Mouse (Mus musculus) T-helper 17 cell (primary cell): Measurements from ENCODE around the gene Fuk.
"Not testable (repeated sequence)": the region's sequence is repeated elsewhere in the genome, so short reads cannot be mapped to it uniquely, and the experiment has no call there.

Source experiments
- in situ Hi-C, 2 experiments: fragments of 300-600 bp; cut with MboI, MseI; formaldehyde crosslinking; loops; 1 replicate in 1 of 2; 2 replicates in 1 of 2; pipeline ENCODE4 v1.15.1; 2025; ENCODE audit warnings: high pct_unique_total_duplicates in 2 of 2

Fuk gene

DNA sequence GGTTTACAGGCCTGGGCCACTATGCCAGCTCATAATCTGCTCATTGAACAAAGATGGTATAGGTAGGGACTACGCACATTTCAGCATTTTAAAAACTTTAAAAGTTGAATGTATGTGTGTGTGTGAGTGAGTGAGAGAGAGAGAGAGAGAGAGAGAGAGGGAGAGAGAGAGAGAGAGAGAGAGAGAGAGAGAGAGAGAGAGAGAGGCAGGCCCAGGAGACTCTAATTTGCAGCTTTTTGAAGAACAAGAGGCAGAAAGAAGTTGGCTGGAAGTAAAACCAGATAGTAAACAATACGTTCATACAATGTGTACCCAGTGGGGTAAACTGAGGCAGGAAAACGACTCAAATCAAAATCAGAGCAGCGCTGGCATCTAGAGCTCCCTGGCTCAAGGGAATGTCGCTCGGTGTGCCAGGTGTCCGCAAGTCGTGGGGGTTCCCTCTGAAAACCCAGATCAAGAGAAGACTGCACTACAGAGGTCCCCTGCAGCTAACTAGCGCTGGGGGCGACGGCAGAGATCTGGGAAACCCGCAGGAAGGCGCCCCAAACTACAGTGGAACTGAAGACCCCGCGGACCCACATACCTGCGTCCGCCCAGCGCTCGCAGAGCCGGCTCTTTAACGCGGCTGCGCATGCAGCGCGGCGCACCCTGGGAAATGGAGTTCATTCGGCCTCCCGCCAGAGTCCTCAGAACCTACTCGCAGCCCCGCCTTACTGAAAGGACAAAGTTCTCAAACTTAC, at the start of gene Fuk:
Fuk (minus strand) TSS at position 650 of the 740 bp plus-strand sequence.
- in situ Hi-C loops = loop anchor here in 1 of 2 experiments (25.0 kb wide), 1 partner anchor 690 kb away; the partner anchor contains the start of gene Cmtr2

DNA sequence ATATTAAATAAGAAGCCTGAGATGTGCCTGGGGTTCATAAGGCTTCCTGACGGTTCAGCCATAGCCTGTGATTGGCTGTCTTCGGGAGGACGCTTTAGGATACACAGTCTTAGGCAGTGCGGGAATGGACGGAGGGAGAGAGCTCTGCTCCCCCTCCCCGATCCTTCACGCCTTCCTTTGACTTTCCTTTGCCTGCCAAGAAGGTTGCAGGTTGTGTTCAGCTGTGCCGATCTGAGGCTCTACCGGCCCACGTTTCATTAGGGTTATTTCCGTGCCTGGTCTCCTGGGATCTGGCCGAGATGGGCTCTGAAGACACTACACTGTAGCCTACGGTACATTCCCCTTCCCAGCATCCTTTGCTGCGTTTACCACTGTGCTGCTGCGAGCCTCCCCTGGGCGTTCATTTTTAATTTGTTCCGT, 47.8 kb upstream of the Fuk start:
- in situ Hi-C loops = no loop called here

DNA sequence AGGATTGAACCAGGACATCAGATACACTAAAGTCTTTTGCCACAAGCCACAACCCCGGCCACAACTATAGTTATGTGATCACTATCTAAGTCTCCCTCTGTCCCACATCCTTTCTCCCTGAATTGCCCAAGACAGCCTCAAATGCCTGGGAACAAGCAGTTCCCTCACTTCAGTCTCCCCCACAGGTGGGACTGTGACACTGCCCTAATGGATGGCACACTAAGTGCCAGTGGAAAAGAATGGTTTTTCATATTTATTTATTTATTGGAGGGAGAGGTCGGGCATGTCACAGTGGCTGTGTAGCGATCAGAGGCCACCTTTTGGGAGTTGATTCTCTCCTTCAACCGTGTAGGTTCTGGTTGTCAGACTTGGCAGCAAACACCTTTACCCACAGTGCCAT, 43.4 kb upstream of the Fuk start:
- in situ Hi-C loops = loop anchor here in 1 of 2 experiments (10.0 kb wide), 1 partner anchor 899 kb away; no protein-coding TSS in a partner anchor

DNA sequence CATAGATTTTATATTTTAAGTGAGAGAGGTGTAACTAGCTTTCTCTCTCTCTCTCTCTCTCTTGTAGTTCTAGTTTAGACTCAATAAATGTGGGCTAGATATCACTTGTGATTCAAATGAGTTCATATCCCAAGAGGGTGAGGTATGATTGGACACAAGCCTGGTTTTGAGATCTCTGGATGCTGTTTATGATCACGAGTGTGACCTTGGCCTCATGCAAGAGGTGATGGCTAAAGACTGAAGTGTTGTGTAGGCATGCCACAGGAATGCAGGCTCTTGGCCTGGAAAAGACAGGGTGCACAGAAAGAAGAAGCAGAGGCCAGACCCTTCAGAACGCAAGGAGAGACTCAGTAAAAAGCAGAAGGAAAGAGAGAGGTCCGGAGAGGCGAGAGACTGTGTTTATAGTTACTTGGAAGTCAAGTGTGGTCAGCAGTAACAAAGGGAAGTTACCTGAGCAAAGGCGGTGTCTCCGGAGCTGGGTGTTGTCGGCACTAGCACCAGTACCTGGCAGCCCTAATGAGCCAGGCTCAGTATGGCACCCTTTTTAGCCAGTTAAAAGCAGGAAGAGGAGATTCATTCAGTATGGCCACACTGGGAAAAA, 42.1 kb upstream of the Fuk start:
- in situ Hi-C loops = loop anchor here in 1 of 2 experiments (10.0 kb wide), 1 partner anchor 900 kb away; no protein-coding TSS in a partner anchor

DNA sequence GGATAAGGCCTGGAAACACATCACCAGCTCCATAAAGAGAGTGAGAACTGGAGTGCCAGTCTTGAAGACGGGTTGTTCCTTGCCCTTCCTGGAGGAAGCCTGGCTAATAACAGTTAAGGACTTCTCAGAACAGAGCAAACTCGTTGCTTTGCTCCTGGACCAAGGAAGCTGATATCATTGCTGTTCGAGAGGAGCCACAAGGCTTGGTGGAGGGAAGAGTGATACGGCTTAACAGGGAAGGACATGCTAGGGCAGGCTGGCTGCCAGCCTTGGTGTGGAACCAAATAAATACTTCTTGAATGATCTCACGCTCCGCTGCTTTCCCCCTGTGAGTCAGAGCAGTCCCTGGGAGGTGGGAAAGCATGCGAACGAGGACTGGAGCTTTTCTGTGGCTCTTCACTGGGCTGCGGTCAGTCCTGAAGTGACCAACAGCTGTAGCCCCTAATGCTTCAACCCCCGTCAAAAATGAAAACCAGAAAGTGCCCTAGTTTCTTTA, 39.2 kb upstream of the Fuk start:
- in situ Hi-C loops = loop anchor here in 1 of 2 experiments (10.0 kb wide), 1 partner anchor 903 kb away; no protein-coding TSS in a partner anchor

DNA sequence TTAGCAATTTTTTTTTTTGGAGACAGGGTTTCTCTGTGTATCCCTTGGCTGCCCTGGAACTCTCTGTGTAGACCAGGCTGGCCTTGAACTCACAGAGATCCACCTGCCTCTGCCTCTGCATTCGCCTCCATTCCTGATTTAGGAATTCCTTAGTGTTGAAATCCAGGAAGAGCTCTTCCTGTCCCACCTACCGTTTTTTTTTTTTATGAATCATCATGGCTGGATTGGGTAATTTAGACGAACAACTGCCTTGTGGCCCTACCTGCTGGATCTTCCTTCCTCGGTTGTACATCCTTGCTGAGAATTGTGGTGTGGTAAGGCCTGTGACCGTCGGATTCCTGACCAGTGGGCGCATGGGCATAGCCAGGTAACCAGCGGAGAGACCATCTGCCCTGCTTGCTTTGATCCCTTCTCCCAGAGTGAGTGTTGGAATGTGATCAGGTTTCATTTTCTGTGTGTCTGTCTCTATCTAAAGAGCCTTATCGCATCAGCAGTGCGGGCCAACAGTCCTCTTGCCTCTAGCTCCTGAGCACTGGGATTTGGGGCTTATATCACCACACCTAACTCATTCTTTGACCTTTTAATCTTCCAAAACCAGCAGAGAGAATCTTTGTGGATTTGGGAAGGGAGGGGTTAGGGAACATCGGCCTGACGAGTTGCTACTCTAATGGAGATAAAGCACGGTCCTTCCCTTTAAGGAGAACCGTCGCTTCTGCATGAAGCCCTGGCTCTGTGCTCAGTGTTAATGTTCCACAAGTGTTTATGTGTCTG, 38.6 kb upstream of the Fuk start:
- in situ Hi-C loops = loop anchor here in 1 of 2 experiments (10.0 kb wide), 1 partner anchor 904 kb away; no protein-coding TSS in a partner anchor

DNA sequence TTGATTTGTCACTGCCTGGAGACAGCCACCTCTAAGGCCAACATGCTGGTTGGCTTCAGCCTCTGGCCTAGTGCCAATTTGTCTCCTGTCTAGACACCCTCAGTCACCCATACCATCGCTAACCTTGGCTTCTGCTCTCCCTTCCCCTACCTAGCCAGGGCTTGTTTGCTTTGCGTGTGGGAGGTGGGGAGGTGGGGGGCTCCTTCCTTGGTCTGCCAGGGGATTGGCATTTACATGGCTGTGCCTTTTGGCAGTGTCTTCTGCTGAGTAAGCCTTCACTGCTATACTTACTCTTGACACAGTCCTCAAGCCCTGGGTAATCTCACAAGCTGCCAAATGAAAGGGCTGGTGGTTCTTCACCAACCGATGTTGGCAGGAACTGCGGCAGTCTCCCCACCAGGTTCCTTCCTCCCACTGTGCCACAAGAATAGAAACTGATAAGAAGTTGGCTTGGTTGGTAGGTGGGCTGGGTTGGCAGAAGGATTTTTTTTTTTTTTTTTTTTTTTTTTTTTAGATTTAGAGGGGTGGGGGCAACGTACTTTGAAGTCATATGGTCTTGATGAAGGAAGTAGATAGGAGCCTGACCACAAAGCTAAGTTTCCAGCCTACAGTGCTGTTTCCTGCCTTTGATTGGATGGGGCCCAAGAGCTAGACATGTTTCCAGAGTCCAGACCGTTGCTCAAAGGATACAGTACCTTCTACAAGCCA, 36.7 kb upstream of the Fuk start:
- in situ Hi-C loops = no loop called here

DNA sequence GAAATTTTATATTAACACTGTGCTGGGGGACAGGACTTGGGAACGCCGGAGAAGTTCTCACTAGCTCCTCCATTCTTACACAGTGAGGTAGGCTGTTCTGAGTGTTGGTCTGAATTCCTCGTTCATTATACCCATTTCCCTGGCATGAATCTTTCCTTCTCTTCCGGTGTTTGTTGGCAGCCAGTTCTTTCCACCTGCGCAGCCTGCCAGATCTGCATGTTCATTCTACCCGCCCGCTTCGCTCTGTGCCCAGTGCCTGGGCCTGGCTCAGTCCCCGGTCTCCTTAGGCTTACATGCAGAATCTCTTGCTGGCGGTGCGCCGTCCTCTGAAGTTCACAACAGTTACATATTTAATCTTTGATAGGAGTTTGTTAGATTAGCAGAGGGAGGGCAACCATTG, 33.9 kb upstream of the Fuk start:
- in situ Hi-C loops = no loop called here

DNA sequence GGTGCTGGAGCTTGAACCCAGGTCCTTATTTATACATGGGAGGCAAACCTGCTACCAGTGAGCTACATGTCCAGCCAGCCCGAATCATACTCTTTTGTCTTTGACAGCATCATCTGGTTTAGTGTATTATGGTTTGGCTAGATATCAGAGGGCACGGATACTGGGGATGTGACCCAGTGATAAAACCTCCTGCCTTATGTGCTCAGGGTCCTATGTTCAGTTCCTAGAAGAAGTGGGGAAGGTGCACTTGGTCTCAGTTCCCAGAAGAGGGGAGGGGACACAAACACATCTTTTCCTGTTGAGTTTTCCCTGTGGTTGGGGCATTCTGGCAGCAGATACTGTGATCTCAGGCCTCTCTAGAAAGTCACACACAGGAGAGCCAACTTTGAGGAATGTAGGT, 31.0 kb upstream of the Fuk start:
- in situ Hi-C loops = no loop called here

DNA sequence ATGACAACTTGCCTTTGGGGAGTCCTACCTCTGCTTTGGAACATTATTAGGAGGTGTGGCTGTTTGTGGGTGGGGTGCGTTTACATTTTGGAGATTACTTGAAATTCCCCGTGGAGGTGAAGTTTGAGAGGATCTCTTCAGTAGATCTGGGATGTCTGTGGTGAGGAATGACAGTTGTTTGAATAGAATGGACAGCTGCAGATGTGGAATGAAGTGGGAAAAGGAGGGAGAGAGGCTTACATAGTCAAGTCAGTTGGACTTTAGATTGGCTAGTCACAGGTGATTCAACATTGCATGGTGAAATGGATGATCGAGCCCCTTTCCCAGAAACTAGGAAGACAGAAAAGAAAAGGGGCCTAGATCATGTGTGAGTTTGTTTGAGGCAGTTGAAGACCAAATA, 30.2 kb upstream of the Fuk start:
- in situ Hi-C loops = no loop called here

DNA sequence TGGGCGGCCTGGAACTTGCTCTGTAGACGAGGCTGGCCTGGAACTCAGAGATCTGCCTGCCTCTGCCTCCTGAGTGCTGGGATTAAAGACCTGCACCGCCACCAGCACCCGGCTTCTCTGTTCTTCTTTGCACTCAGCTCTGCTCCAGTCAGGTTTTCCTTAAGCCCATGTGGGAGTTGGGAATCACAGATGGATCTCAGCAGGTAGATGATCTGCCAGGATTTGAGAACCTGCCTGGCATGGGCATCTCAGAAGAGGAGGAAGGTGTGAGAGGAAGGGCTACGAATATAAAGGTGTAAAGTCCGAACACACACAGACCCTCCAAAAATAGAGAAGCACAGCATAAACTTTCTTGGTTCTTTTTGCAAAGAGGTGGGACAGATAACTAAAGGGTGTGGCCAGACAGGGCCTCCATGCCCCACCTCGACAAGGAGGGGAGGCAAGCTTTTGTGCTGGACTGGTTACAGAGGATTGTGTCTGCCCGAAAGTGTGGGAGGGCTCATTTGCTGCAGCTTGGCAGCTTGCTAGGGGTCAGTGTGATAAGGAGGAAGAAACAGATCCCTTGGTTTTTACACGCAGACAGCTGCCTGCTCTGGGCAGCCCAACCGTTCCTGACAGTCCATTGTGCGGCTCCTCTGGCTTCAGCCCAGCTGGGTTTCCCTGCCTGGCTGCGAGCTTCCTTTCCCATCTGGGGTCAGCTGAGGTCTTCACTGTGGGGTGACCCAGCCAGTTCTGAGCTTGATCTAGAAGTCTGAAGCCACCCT, 29.1 kb upstream of the Fuk start:
- in situ Hi-C loops = no loop called here

DNA sequence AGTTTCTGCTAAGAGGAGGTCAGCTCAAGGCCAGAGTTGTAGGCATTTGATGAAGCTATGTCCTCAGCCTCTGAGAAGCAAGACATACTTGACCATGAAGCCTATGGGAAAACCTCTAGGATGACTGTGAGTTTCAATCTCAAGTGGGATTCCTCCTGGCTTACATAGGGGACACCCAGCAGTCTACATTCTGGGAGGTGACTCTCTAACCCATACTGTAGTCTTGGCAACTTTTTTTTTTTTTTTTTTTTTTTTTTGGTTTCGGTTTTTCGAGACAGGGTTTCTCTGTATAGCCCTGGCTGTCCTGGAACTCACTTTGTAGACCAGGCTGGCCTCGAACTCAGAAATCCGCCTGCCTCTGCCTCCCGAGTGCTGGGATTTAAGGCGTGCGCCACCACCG, 27.4 kb upstream of the Fuk start:
- in situ Hi-C loops = not testable (repeated sequence)

DNA sequence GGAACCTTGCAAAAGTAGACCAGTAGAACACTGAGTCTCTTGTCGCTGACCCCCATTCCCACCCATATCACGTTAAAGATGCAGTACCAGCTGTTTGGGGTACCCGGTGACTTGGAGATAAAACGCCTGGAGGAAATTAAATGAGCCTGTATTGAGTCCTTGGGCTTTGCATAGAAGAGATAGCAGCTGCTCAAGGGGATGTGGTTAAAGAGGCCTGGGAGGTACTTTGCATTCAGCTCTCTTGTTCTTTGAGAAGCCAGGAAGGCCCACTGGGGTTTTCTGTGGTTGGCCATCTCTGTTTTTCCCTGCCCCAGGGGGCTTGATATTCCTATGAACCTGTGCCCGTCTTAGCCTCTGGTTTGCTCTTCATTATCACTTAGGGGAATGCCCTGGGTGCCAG, 26.8 kb upstream of the Fuk start:
- in situ Hi-C loops = no loop called here

DNA sequence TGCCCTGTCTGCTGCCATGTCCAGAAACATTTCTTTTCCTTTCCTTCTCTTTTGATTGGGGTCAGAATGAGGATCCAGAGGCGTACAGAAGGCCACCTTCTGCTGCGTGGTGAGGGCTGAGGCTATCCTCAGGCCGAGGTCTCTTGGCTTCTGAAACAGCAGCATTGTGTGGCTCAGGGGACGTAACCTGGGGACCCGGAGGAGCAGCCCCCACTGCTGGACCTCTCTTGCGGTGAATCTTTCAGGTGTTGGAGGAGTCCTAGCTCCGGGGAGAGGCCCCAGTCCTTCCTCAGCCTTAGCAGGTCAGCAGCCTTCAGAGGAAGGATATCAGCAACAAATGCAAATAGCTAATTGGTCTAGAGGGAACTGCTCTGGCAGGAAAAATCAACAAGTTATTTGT, 26.1 kb upstream of the Fuk start:
- in situ Hi-C loops = no loop called here

DNA sequence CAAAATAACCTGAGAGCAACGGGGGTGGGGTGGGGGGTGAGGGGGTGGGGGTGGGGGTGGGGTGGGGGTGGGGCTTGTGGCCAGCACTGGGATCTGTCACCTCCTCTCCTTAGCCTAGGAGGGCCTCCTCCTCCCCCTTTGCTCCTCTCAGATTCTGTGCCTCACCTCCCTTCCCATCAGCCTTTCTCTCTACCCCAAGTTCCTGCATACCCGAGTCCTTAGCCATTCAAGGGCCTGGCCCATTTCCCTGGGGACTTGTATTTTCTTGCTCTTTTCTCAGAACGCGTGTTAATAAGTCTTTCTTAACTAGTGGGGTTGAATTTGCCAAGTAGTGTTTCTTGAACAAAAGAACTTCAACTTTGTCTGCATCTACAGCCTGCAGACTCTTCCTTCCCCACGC, 24.4 kb upstream of the Fuk start:
- in situ Hi-C loops = no loop called here

DNA sequence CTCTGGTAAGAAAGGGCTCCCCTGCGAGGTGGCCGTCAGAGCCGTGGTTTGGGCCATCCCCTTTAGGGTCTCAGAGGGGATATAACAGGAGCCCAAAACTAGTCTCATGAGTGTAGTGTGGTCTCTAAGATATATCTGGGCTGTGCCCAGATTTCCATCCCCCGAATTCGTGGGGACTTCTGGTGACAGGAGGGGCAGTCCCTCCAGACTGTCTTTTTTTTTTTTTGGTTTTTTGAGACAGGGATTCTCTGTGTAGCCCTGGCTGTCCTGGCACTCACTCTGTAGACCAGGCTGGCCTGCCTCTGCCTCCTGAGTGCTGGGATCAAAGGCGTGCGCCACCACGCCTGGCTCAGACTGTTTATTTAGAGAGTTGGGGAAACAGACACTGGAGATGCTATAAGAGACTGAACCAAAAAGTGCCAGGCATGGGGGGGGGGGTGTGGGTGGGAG, 23.4 kb upstream of the Fuk start:
- in situ Hi-C loops = no loop called here

DNA sequence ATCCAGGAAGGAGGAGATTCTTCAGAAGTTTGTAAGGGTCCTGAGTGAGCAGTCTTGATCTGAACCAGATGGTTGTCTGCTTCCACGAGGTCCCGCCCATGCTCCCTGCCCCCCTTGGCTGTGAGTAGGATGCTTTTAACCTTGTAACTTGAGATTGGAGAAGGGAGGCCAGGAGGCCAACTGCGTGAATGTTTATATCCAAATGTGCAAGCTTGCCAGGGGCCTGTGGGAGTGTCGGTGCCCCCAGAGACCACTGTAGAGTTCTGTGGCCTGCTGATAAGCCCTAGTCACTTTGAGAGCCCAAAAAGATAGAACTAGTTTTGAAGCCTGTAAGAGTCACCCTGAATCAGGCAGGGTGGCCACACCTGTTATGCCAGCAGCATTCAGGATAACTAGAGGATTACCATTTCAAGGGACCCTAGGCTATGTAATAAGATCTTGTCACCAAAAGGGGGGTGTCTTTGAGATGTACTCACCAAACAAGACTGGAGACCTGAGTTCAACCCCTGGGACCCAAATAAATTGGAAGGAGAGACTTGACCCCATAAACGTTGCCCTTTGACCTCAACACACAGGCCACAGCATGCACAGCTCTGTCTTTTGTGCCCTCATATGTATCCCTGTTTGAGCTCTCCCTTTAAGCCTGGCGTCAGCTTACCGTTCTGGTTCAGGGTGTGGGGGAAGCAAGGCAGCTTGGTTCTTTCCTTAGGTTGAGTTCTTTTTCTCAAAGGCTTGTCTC, 19.4 kb upstream of the Fuk start:
- in situ Hi-C loops = loop anchor here (5.0 to 25.0 kb wide), 2 partner anchors 36 to 709 kb away; partner anchors contain the start of gene Cmtr2 (in 1 of the 2)

DNA sequence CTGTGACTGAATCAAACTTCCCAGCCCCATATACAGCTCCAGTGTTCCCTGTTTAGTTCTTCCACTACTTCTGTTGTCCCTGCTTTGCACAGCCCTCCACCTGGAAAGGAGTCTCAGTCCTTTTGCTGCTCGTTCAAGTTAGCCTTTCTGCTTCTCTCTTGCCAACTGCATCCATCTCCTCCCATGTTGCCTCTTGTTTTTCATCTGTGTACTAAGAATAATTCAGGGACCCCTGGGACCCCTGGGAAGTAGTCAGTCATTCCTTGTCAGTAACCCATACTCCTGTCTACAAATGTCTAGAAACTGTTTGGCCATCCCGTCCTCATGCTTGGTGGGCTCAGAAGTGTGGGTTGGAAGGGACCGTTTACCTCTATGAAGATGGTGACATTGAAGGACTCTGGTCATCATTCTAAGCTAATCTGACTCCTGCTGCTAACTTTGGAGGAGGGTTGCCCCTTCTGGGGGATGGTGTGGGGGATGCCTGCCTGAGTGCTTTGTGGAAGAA, 18.5 kb upstream of the Fuk start:
- in situ Hi-C loops = loop anchor here (5.0 to 25.0 kb wide), 2 partner anchors 36 to 709 kb away; partner anchors contain the start of gene Cmtr2 (in 1 of the 2)

DNA sequence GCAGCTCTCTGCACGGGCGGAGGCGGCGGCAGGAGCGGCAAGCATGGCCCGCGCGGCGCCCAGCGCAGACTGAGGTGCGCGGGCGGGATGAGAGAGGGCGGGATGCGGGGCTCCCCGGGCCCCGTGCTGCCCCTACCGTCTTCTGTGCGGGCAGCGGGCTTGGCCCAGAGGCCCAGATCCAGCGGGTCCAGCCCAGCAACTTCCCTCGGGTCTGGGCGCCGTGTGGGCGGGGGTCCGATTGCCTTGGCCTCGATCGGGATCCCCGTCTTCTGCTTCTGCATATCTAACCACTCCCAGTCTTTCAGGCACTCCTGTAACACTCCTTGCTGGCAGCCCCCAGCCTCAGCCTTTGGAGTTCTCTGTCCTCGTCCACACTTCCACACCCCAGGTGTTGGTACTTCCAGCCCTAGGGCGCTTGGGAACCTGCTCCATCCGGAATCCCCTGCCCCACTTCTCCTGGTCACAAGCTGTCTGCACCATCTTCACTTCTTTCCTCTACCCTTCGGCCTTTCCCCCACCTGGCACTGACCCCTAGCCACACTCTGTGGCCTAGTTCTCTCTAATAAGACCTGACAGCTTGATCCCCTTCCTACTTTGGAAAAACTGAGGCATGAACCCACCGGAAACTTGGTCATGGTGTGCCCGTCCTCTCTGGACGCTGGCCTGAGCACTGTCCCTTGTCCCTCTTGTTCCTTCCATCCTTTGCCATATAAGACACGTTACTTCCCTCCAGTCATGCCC, 17.9 kb upstream of the Fuk start:
- in situ Hi-C loops = loop anchor here (5.0 to 25.0 kb wide), 2 partner anchors 37 to 708 kb away; partner anchors contain the start of gene Cmtr2 (in 1 of the 2)
